Mouse (Mus musculus) limb, embryonic 11.5 days (tissue): Measurements from ENCODE around the gene Ggt6. TPM values are rescaled to one million over a fixed set of nuclear protein-coding genes. Genes with fewer than 3 reads are reported as not detected.

Source experiments
- ATAC-seq: fragments of 200-750 bp; cut with Nextera tagmentation; 2 replicates; pipeline ENCODE4 v1.8.0; 2017; ENCODE audit warnings: low read depth; ENCODE audit not compliant: insufficient number of reproducible peaks, low FRiP score, low TSS enrichment
- DNase-seq: peaks from one replicate; pipeline ENCODE4 v3.0.0-alpha.2; 2015; ENCODE audit warnings: low spot score
- H3K27ac ChIP-seq: fragments of 300-500 bp; sonication (generic); replicated peaks from 2 replicates; pipeline ENCODE4 v1.5.1; 2014; ENCODE audit warnings: low read depth, mild to moderate bottlenecking, low read length
- H3K27me3 ChIP-seq: fragments of 300-500 bp; sonication (generic); 2 replicates; pipeline ENCODE4 v1.6.1; 2014; ENCODE audit warnings: mild to moderate bottlenecking, low read length, mixed read lengths; ENCODE audit not compliant: control insufficient read depth, insufficient read depth
- H3K36me3 ChIP-seq: fragments of 300-500 bp; sonication (generic); 2 replicates; pipeline ENCODE4 v1.6.1; 2014; ENCODE audit warnings: mild to moderate bottlenecking, low read length, moderate library complexity, mixed read lengths; ENCODE audit not compliant: control insufficient read depth, insufficient read depth
- H3K4me1 ChIP-seq: fragments of 300-500 bp; sonication (generic); 2 replicates; pipeline ENCODE4 v1.6.1; 2014; ENCODE audit warnings: low read length, mixed read lengths; ENCODE audit not compliant: control insufficient read depth, insufficient read depth
- H3K4me2 ChIP-seq: fragments of 300-500 bp; sonication (generic); 2 replicates; pipeline ENCODE4 v1.6.1; 2014; ENCODE audit warnings: low read depth, mild to moderate bottlenecking, moderate library complexity; ENCODE audit not compliant: severe bottlenecking
- H3K4me3 ChIP-seq: fragments of 300-500 bp; sonication (generic); 2 replicates; pipeline ENCODE4 v1.5.1; 2014; ENCODE audit warnings: low read depth, low read length
- H3K9ac ChIP-seq: fragments of 300-500 bp; sonication (generic); 2 replicates; pipeline ENCODE4 v1.6.1; 2014; ENCODE audit warnings: mild to moderate bottlenecking, low read length
- H3K9me3 ChIP-seq: fragments of 300-500 bp; sonication (generic); 2 replicates; pipeline ENCODE4 v1.6.1; 2016; ENCODE audit warnings: low read length; ENCODE audit not compliant: control insufficient read depth
- WGBS: fragments of 180-500 bp; shearing (Covaris S2); extraction: QIAGEN DNeasy Blood & Tissue Kit; methylation state at CpG from one replicate; pipeline ENCODE4 v1.1.7; 2014; 5-methylcytosine and 5-hydroxymethylcytosine counted together
- polyA plus RNA-seq: library from polyadenylated mRNA; unstranded; fragments of >200 nt; fragmentation: Nextera tagmentation; extraction: Ambion mirVana; gene quantifications from 2 replicates; pipeline ENCODE4 v1.2.1, GENCODE M21; 2014

Ggt6 gene
- polyA plus RNA-seq, 1 experiment from 2014 or later: not detected

DNA sequence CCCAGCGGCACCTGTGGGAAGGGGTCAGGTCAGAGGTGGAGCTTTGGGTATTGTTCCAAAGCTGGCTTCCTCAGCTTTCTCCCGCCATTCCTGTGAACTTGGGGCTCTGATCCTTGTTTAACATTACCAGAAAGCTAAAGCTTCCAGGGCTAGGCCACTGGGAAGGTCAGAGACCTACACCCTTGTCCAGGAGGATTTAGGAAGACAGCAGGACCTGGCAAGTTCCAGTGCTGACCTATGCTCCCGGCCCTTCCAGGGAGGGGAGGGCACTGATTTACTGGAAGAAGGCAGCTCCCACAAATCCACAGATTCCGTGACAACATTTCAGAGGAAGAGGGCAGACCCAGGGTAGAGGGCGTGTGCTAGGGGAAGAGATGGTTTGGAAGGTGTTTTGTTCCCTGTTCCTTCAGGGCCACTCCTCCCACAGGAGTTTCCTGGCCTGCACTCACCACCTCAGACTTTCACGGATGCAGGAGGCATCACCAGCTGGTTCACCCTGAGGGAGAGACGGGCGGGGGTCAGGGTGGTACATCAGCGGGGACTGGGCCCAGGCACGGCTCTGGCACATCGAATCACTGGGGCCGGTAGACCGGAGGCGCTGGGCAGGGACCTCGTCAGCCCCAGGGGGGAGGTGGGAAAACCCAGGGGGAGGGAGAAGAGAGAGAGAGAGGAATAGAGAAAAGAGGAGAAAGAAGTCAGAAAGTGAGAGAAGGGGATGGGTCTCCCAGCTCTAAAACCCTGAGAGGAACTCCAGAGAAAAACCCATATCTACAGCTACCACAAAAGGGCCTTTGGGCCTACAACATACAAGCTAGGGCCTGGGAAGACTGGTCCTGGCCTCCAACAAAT lies 18.0 kb downstream of the Ggt6 start:
- H3K9me3 ChIP-seq: no peaks in the 10 kb centered on the region
- no peaks in the 10 kb centered on the region for H3K4me1 ChIP-seq
- H3K9ac ChIP-seq: no peak overlapping the region
- ATAC-seq (no peak), DNase-seq (no peak)
- H3K36me3 ChIP-seq: peaks cover 20% of the 10 kb centered on the region
- H3K27me3 ChIP-seq: no peaks in the 10 kb centered on the region
- WGBS: 55% methylated on average over 15 of the region's 15 CpGs
- no peak overlapping the region for H3K4me2 ChIP-seq
- H3K27ac ChIP-seq: no peak overlapping the region
- H3K4me3 ChIP-seq: no peak overlapping the region

DNA sequence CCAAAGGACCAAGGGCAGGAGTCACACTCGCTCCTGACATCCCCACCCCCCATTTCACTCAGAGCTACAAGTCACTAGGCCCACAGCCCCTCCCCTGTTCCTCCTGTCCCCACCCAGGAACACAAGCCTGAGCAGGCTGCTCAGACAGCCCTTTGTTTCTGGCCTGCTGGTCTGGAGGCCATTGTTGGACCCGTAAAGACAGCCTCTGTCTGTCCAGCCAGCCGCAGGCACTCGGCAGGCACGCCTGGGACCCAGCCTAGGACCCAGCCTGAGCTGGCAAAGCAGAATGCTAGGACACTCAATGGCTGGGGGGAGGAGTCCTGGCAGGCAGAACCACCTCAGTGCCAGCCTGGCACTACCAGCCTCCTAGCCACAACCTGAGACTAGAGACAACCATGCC lies 20.4 kb downstream of the Ggt6 start:
- Histone ChIP-seq H3K4me2 (no peak overlapping the region), H3K9me3 (no peaks in the 10 kb centered on the region), H3K9ac (no peak overlapping the region), H3K36me3 (peaks cover 3% of the 10 kb centered on the region), H3K27ac (no peak overlapping the region), H3K4me1 (no peaks in the 10 kb centered on the region), H3K4me3 (no peak overlapping the region), H3K27me3 (no peaks in the 10 kb centered on the region)
- 75% methylated on average over 5 of the region's 5 CpGs for WGBS
- no peak for ATAC-seq
- no peak for DNase-seq

DNA sequence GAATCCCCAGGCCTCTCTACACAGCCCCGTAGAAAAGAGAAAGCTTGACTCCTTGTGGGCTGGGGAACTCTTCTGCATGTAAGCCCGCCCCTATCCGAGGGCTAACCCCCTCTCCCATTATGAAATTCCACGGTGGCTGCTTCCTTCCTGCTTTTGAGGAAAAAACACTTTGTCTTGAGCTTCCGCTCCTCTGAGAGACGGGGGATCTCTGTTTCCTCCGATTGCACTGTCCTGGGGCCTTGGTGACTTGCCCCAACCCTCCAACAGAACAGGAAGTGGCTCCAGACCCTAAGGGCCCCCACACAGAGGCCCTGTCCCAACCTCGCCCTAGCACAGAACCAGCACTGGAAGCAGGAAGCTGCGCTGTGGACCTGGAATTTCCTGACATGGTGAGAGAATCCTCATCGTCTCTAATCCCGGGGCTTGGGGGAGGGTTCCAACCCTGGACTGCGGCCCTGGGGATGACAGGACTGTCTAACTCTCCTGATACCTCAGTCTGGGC lies 22.7 kb downstream of the Ggt6 start:
- no peak overlapping the region for H3K27ac ChIP-seq
- DNase-seq (no peak), ATAC-seq (no peak)
- H3K9me3 ChIP-seq: no peaks in the 10 kb centered on the region
- no peaks in the 10 kb centered on the region for H3K4me1 ChIP-seq
- no peak overlapping the region for H3K4me3 ChIP-seq
- no peaks in the 10 kb centered on the region for H3K36me3 ChIP-seq
- WGBS: 73% methylated on average over 12 of the region's 12 CpGs
- no peak overlapping the region for H3K9ac ChIP-seq
- no peak overlapping the region for H3K4me2 ChIP-seq
- H3K27me3 ChIP-seq: no peaks in the 10 kb centered on the region

DNA sequence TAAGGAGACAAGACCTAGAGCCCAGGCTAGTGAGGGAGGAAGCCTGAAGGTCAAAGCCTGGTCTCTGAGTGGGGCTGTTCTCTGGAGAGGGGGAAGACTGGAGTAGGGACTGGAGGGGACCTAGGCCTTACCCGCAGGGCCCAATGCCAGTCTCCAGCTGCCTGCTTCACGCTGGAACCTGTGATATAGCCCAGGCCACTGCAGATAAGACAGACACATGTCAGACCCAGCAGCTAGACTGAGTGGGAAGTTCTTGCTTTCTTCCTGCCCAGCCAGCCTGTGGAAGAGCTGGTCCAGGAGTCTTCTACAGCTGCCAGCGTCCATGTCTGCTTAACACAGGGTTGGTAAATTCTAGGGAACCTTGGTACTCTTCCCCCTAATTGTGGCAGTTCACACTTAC lies 23.2 kb downstream of the Ggt6 start:
- no peak overlapping the region for H3K4me2 ChIP-seq

DNA sequence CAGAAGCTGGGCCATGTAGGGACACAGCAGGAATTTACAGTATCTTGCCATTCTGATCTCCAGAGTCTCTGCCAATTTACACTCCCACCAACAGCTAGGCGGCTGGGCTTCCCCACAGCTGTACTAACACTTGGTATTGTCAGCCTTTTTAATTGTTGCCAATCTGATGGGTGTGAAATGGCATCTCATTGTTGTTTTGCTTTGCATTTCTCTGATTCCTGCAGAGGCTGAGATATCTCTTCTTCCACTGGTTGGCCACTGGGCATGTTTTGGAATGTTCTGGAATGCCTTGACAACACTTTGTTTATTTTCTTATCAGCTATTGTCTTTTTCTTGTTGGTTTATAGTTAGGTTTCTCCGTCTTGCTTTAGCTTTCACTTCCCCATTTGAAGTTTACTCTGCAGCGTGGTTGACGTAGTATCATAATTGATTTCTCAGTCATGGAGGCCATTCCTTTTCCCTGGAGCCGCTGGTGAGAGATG lies 26.2 kb downstream of the Ggt6 start:
- 58% methylated on average over 5 of the region's 5 CpGs for WGBS
- no peak for ATAC-seq
- no peaks in the 10 kb centered on the region for H3K4me1 ChIP-seq

More for the DNA sequence above, 23.2 kb downstream of the Ggt6 start:
- Histone ChIP-seq H3K27ac (no peak overlapping the region), H3K27me3 (no peaks in the 10 kb centered on the region), H3K36me3 (no peaks in the 10 kb centered on the region), H3K4me1 (no peaks in the 10 kb centered on the region), H3K9me3 (no peaks in the 10 kb centered on the region), H3K9ac (no peak overlapping the region), H3K4me3 (no peak overlapping the region)
- ATAC-seq (no peak), DNase-seq (no peak)
- WGBS: 79% methylated on average over 3 of the region's 3 CpGs

DNA sequence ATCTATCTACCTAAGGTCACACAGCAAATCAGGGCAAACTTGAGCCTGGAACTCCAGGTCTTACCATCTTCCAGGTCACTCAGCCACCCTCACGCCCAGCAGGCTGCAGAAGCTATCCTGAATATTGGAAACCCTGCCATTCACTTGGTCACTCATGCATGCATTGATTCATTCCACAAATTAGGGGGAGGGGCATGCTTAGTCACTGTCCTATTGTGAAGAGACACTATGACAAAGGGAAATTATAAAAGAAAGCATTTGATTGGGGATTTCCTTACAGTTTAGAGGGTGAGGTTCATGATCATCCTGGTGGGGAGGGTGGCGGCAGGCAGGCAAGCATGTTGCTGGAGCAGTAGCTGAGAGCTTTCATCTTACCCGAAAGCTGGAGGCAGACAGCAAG lies 29.5 kb downstream of the Ggt6 start:
- H3K4me3 ChIP-seq: no peak overlapping the region
- ATAC-seq: no peak
- H3K36me3 ChIP-seq: no peaks in the 10 kb centered on the region
- no peaks in the 10 kb centered on the region for H3K4me1 ChIP-seq
- no peak overlapping the region for H3K4me2 ChIP-seq
- H3K9me3 ChIP-seq: no peaks in the 10 kb centered on the region
- H3K27me3 ChIP-seq: no peaks in the 10 kb centered on the region
- 65% methylated on average over 3 of the region's 3 CpGs for whole genome bisulfite sequencing
- no peak overlapping the region for H3K27ac ChIP-seq
- DNase-seq: no peak
- H3K9ac ChIP-seq: no peak overlapping the region

More for the DNA sequence above, 26.2 kb downstream of the Ggt6 start:
- Histone ChIP-seq H3K4me2 (no peak overlapping the region), H3K27me3 (no peaks in the 10 kb centered on the region), H3K27ac (no peak overlapping the region), H3K9me3 (no peaks in the 10 kb centered on the region), H3K9ac (no peak overlapping the region), H3K36me3 (no peaks in the 10 kb centered on the region), H3K4me3 (no peak overlapping the region)
- no peak for DNase-seq

DNA sequence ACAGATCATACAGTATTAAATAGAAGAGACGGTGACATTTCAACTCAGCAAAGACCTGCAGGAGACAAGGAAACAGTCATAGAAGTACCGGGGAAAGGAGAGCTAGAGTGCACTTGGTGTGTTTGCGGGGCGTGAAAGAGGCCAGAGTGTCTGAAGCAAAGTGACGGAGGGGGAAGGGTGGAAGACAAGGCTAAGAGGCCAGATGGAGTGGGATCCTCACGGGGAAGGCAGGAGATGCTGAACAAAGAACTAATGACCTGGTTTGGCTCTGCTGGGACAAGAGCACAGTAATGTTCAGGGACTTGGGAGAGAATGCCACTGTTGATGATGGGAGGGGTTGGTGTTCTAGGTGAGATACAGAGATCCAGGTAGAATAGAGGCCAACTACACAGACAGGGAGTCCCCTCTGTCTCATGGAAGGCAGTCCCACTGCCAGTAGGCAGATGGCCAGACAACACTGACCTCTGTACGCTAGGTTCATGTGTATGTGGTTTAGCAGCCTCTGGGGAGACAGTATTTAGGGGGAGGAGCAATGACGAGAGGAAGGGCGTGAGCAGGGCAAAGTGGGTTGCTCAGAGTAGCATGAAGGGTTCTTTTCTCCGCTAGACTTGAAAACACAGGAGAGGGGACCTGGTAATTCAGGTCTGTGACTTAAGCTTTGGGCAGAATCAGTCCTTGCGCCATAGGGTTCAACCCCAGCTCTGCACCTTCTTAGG lies 30.8 kb downstream of the Ggt6 start:
- Histone ChIP-seq H3K27ac (no peak overlapping the region), H3K9me3 (no peaks in the 10 kb centered on the region), H3K27me3 (no peaks in the 10 kb centered on the region), H3K4me2 (no peak overlapping the region), H3K4me1 (no peaks in the 10 kb centered on the region), H3K36me3 (no peaks in the 10 kb centered on the region), H3K9ac (no peak overlapping the region), H3K4me3 (no peak overlapping the region)
- 72% methylated on average over 11 of the region's 11 CpGs for WGBS
- no peak for DNase-seq
- ATAC-seq: no peak

DNA sequence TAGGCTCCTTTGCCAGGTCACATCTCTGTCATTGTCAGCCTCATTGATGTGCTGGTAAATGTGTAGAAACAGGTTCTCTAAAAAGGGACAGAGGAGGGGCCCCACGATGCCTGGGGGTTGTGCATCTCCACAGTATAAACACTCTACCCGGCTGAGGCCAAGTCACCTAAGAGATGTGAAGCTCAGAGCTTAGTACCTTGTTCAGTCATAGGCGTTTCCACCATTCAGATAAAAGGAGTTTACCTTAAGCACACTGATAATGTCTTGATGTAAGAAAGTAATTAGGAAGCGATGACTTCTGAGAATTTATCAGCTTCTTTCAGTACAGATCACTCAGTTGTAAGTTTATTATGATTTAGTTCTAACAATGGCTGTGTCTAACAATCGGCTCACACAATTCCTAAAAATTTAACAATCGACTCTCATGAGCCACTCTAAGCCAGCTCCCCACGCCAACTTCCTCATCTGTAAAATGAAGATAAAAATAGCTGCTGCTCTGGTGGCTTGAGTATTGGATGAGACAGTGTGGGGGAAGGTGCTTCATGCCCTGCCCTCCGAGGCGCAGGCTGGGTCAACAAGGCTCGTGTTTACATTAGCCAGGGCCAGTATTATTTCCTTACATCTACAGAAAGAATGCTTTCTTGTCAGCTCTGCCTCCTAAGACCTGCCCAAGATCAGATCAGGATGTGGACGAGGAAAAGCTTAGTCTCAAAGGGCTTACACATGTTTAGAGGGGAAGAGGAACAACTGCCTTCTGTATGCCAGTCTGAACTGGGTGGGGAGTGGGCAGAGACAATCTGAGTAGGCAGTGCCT lies 31.6 kb downstream of the Ggt6 start:
- H3K27me3 ChIP-seq: no peaks in the 10 kb centered on the region
- no peak overlapping the region for H3K27ac ChIP-seq
- no peaks in the 10 kb centered on the region for H3K4me1 ChIP-seq
- H3K36me3 ChIP-seq: no peaks in the 10 kb centered on the region
- DNase-seq (no peak), ATAC-seq (no peak)
- no peak overlapping the region for H3K4me2 ChIP-seq
- H3K4me3 ChIP-seq: no peak overlapping the region
- H3K9me3 ChIP-seq: no peaks in the 10 kb centered on the region
- WGBS: 56% methylated on average over 11 of the region's 11 CpGs
- no peak overlapping the region for H3K9ac ChIP-seq
